Mouse (Mus musculus) testis, adult 2 months (tissue): Measurements from ENCODE around the gene Btg1-ps2.

ENCODE experiments used
- CTCF ChIP-seq: fragments of 200-500 bp; IDR thresholded peaks from 2 replicates; pipeline ENCODE4 v1.5.1; 2012; ENCODE audit warnings: low read depth, mild to moderate bottlenecking, inconsistent platforms, low read length, moderate library complexity; ENCODE audit not compliant: control insufficient read depth, insufficient read depth, insufficient replicate concordance
- POLR2A ChIP-seq: fragments of 200-500 bp; IDR thresholded peaks from 2 replicates; pipeline ENCODE4 v1.6.1; 2012; ENCODE audit warnings: low read depth, mild to moderate bottlenecking, inconsistent platforms, low read length, moderate library complexity; ENCODE audit not compliant: control insufficient read depth

DNA sequence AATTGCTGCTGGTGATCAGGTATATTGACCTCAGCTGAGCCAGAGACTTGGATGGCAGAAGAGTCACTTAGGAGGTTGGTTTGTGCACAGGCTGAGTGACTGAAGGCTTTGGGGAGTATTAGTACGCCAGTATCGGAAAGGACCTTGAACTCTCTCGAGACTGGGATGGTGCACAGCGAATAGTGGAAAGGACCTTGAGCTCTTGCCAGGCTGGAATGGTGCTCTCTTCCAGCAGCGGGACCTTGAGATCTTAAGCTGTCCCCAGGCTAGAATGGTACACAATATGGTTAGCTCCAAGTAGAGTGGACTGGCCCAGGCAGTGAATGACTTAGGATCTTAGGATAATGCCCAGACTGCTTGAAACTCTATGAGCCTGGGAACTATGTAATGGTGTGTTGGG, 3.2 kb downstream of the Btg1-ps2 start:
- TF ChIP-seq POLR2A (no peak), CTCF (no peak)
